Mouse (Mus musculus) urinary bladder, postnatal 4 days (tissue): ENCODE measurements at regions not wholly inside any gene's neighbourhood (a gene's known extent, or its start where the extent isn't known, plus 50 kb on each side); places are given as distances from the start of the nearest gene placed in this dataset.
A peak's percentile ranks its signal among the peaks of the same experiment; 100 is the strongest.

ENCODE experiments used
- DNase-seq, 2 experiments: peaks; one replicate each; pipeline ENCODE4 v3.0.0; 2021 to 2022; ENCODE audit warnings: low spot score in 2 of 2

GRCm38 (mm10) chr3:21218936-21219335, 852.0 kb upstream of the Agtr1b start:
- DNase-seq = no peak

GRCm38 (mm10) chr3:21241184-21241583, 835.3 kb upstream of the Tbl1xr1 start:
- DNase-seq = no peak

- no peak for DNase-seq
These were observed 820.2 kb upstream of the Tbl1xr1 start for GRCm38 (mm10) chr3:21256129-21256760.

GRCm38 (mm10) chr3:21263317-21263716, 813.1 kb upstream of the Tbl1xr1 start:
- DNase-seq = no peak

- DNase-seq = no peak
These were observed 811.0 kb upstream of the Tbl1xr1 start for GRCm38 (mm10) chr3:21265491-21265890.

GRCm38 (mm10) chr3:21268429-21269129, 807.9 kb upstream of the Tbl1xr1 start:
- DNase-seq = peak in 1 of 2 experiments; percentile 30

GRCm38 (mm10) chr3:21269130-21269440, 807.4 kb upstream of the Tbl1xr1 start:
- DNase-seq = no peak

- no peak for DNase-seq
These were observed 805.7 kb upstream of the Tbl1xr1 start for GRCm38 (mm10) chr3:21270788-21271187.

GRCm38 (mm10) chr3:21272219-21272618, 804.2 kb upstream of the Tbl1xr1 start:
- DNase-seq = no peak

GRCm38 (mm10) chr3:21292774-21293173, 783.7 kb upstream of the Tbl1xr1 start:
- no peak for DNase-seq

- no peak for DNase-seq
These were observed 783.1 kb upstream of the Tbl1xr1 start for GRCm38 (mm10) chr3:21293308-21293707.

GRCm38 (mm10) chr3:21294776-21295175, 781.7 kb upstream of the Tbl1xr1 start:
- DNase-seq = no peak

GRCm38 (mm10) chr3:21296581-21297110, 779.8 kb upstream of the Tbl1xr1 start:
- DNase-seq = no peak

- DNase-seq = no peak
These were observed 751.0 kb upstream of the Tbl1xr1 start for GRCm38 (mm10) chr3:21325329-21325896.

GRCm38 (mm10) chr3:21341916-21342315, 734.5 kb upstream of the Tbl1xr1 start:
- DNase-seq = no peak

GRCm38 (mm10) chr3:21343095-21343494, 733.4 kb upstream of the Tbl1xr1 start:
- DNase-seq = no peak

- DNase-seq = no peak
These were observed 727.0 kb upstream of the Tbl1xr1 start for GRCm38 (mm10) chr3:21349421-21349820.

- DNase-seq = no peak
These were observed 720.3 kb upstream of the Tbl1xr1 start for GRCm38 (mm10) chr3:21356150-21356549.

- DNase-seq = no peak
These were observed 719.4 kb upstream of the Tbl1xr1 start for GRCm38 (mm10) chr3:21356831-21357712.

GRCm38 (mm10) chr3:21358068-21358467, 718.4 kb upstream of the Tbl1xr1 start:
- DNase-seq = no peak

- no peak for DNase-seq
These were observed 715.4 kb upstream of the Tbl1xr1 start for GRCm38 (mm10) chr3:21361069-21361468.

- no peak for DNase-seq
These were observed 696.6 kb upstream of the Tbl1xr1 start for GRCm38 (mm10) chr3:21379816-21380215.
